Mouse (Mus musculus): ENCODE measurements around the gene Unc50.

DNA sequence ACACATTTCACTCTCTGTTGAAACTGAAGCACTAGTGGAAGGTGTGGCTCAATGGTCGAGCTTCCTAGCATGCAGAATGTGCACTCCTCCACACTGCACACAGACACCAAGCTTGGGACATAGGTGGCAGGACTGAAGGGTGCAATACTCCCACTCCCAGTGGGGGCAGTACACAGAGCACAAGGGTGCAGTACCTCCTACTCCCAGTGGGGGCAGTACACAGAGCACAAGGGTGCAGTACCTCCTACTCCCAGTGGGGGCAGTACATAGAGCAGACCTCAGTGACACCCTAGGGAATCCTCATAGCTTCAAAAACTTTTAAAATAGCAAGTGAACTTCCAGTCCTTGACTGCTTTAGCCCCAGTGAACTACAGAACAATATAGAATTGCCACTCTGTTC, 10.5 kb upstream of the Unc50 start:
- TF ChIP-seq ZNF384 (IDR thresholded peaks at IDR 0.05; ENCODE audit: low read depth, low read length), result peak; percentile 68; the same call in 1 of the 2 replicates
- TF ChIP-seq CHD2 (IDR thresholded peaks at IDR 0.05; ENCODE audit: low read depth, low read length), result no peak
- TF ChIP-seq HCFC1 (IDR thresholded peaks at IDR 0.05; ENCODE audit: borderline replicate concordance, insufficient read depth, low read length), result peak; percentile 59; the same call in 1 of the 2 replicates

All from ES-E14 (cell line).